Mouse (Mus musculus) erythroblast, embryonic 14.5 days (primary cell): ENCODE results near the gene Fam126b. TPM values are rescaled to one million over a fixed set of nuclear protein-coding genes. Genes with fewer than 3 reads are reported as not detected.
"Not testable (repeated sequence)": the region's sequence is repeated elsewhere in the genome, so short reads cannot be mapped to it uniquely, and the experiment has no call there.

ENCODE experiments used
- H3K27me3 ChIP-seq: 2 replicates; pipeline ENCODE4 v1.6.1; 2012; ENCODE audit warnings: inconsistent platforms; ENCODE audit not compliant: control insufficient read depth
- H3K36me3 ChIP-seq: 2 replicates; pipeline ENCODE4 v1.6.1; 2012; ENCODE audit warnings: mild to moderate bottlenecking, inconsistent platforms; ENCODE audit not compliant: control insufficient read depth
- H3K4me1 ChIP-seq: 2 replicates; pipeline ENCODE4 v1.6.1; 2012; ENCODE audit warnings: inconsistent platforms; ENCODE audit not compliant: control insufficient read depth
- H3K4me3 ChIP-seq: replicated peaks from 2 replicates; pipeline ENCODE3; 2012; ENCODE audit warnings: moderate library complexity, mild to moderate bottlenecking, inconsistent platforms
- H3K9me3 ChIP-seq: 2 replicates; pipeline ENCODE4 v1.6.1; 2012; ENCODE audit warnings: low read length, inconsistent platforms, mixed read lengths; ENCODE audit not compliant: control insufficient read depth
- GATA1 ChIP-seq: IDR thresholded peaks from 2 replicates; pipeline ENCODE4 v1.6.1; 2012; ENCODE audit warnings: low read length, inconsistent platforms, mixed read lengths
- TAL1 ChIP-seq: IDR thresholded peaks from 3 replicates; pipeline ENCODE4 v1.6.1; 2012; ENCODE audit warnings: low read length, inconsistent platforms, mixed read lengths
- polyA plus RNA-seq: library from polyadenylated mRNA; stranded (reverse); fragments of >175 nt; gene quantifications from 2 replicates; pipeline ENCODE4 v1.2.3, GENCODE M21; 2012

Gene Fam126b
- polyA plus RNA-seq = 0.03 TPM in 2 replicates

DNA sequence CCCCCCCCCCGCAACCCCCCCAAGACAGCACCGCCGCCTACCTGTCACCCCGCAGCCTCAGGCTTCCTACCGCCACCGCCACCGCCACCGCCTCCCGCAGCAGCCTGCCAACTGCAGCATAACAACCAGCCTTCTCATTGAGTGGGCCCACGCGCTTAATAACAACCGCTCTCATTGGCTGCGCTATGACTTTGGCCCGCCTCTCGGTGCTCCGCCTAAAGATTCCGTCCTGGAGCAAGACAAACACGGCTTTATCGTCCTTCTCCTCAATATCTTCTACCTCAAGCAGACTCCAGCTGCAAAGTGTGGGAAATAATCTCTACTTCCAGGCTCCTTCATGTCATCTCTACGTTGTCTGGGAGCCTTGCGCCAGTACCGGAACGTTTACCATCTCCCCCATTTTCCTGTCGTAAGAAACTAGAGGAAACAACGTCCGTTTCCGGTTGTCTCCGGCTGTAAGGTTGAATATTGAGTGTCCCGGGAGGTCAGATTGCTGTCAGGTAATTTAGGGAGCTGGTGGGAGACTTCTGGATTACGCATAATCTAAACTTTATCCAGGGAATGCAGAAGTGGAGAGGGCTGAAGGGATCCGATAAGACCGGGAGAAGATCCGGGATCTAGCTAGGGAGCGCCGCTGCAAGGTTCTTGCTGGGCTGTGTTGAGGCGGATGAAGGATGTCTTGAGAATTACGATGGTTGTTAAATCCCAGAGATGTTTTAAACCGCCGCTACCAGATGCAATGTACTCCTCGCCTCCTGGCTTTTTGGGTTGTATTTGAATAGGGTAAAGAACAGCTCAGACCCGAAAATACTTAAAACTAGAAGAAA, at the start of gene Fam126b, which contains the start of gene Ndufb3:
TSS of gene Fam126b (minus strand) at position 153 of the 827 bp plus-strand sequence.
TSS of gene Ndufb3 (plus strand) at position 214 of the 827 bp plus-strand sequence.
- no peak for TF ChIP-seq TAL1
- no peak; the same call in 1 of the 2 replicates for TF ChIP-seq GATA1
- Histone ChIP-seq H3K27me3 (no peaks in the 10 kb centered on the region), H3K4me1 (peaks cover 21% of the 10 kb centered on the region), H3K9me3 (no peaks in the 10 kb centered on the region), H3K36me3 (peaks cover 5% of the 10 kb centered on the region), H3K4me3 (peak within 1 kb of the TSS; percentile 99)

DNA sequence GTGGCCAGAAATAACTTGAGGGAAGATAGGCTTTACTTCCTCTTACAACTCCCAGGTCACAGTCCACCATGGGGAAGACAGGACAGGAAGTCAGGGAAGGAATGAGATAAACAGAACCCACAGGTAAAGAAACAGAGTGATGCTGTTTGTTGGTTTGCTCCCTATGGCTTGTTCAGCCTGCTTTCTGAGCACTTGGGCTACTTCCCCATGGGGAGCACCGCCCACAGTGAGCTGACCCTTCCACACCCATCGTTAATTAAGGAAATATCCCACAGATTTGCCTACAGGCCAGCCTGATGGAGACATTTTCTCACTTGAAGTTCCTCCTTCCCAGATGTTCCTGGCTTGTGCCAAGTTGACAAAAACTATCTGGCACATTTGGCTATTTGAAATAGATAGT, 42.7 kb upstream of the Fam126b start:
- not testable (repeated sequence) for H3K36me3 ChIP-seq, H3K9me3 ChIP-seq, H3K4me1 ChIP-seq, H3K4me3 ChIP-seq, H3K27me3 ChIP-seq

DNA sequence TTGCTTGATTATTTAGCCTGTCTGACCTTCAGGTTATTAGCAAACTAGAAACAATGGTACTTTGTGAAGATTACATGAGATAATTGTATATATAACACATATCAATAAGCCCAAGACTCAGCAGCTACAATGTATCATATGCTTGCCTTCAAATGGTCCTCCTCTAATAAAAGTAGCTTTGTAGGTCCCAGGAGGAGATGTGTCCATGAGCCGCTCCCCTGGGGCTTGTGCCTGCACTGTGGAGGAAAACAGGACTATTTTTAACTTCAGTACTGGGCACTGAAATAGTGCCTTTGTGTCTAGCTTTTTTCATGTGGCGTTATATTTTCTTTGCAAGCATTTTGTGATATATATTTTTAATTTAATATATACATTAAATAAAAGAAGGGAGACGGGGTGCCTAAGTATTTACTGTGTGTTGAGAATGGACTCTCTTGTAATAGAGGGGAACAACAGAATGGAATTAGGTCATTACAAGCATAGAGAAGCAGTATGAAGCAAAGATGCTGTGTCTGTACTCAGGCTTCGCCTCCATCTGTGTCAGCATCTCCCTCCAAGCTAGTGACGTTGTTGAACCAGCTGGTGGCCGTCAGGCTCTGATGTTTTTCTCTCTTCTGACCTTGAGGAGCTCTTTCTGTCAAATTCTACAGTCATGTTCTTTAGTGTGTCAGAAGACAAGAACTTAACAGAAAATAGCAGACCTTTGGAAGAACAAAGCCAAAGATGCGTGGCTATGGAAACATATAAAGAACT, 36.0 kb upstream of the Fam126b start:
- TF ChIP-seq GATA1 = no peak
- TF ChIP-seq TAL1 = no peak
- no peaks in the 10 kb centered on the region for H3K27me3 ChIP-seq
- H3K4me1 ChIP-seq = no peaks in the 10 kb centered on the region

DNA sequence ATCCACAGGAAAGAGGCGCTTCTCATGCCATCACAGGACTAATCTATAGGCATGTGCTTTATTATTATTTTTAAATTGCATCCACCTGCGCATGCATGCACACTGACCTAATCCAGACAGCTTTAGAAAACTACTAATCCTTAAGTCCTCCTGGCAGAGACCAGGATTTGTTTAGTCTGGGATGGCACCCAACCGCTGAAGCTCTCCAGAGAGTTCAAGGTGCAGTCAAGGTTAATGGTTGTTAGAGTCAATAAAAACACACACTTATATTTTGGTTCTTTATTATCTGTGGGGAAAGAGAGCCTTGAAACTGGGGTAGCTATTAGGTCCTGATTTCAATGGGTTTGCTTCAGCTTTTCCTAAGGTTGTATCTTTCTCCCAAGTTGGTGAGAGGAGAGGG, 35.1 kb upstream of the Fam126b start:
- H3K9me3 ChIP-seq = no peaks in the 10 kb centered on the region
- no peaks in the 10 kb centered on the region for H3K27me3 ChIP-seq
- H3K36me3 ChIP-seq = no peaks in the 10 kb centered on the region
- TF ChIP-seq GATA1 (no peak), TAL1 (no peak)
- H3K4me3 ChIP-seq = no peak overlapping the region
- no peaks in the 10 kb centered on the region for H3K4me1 ChIP-seq

More for the DNA sequence above, 36.0 kb upstream of the Fam126b start:
- no peak overlapping the region for H3K4me3 ChIP-seq
- no peaks in the 10 kb centered on the region for H3K36me3 ChIP-seq
- H3K9me3 ChIP-seq = no peaks in the 10 kb centered on the region

DNA sequence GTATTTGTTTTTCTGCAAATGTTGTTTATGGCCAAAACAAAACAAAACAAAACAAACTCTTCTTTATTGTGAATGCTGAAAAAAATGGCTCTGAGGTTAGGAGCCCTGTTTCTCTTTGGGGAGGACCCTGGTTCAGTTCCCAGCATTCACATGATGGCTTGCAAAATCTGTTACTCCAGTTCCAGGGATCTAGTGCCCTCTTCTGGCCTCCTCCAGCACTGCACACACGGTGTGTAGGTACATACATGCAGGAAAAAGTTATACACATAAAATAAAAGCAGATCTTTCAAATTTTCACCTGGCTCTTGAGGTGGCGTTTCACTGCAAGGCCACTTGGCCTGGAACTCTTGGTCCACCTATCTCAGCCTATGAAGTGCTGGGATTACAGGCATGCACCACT, 32.6 kb upstream of the Fam126b start:
- Histone ChIP-seq H3K4me3 (no peak overlapping the region), H3K4me1 (no peaks in the 10 kb centered on the region), H3K9me3 (no peaks in the 10 kb centered on the region), H3K36me3 (no peaks in the 10 kb centered on the region), H3K27me3 (no peaks in the 10 kb centered on the region)
- TF ChIP-seq TAL1 = no peak
- no peak for TF ChIP-seq GATA1

DNA sequence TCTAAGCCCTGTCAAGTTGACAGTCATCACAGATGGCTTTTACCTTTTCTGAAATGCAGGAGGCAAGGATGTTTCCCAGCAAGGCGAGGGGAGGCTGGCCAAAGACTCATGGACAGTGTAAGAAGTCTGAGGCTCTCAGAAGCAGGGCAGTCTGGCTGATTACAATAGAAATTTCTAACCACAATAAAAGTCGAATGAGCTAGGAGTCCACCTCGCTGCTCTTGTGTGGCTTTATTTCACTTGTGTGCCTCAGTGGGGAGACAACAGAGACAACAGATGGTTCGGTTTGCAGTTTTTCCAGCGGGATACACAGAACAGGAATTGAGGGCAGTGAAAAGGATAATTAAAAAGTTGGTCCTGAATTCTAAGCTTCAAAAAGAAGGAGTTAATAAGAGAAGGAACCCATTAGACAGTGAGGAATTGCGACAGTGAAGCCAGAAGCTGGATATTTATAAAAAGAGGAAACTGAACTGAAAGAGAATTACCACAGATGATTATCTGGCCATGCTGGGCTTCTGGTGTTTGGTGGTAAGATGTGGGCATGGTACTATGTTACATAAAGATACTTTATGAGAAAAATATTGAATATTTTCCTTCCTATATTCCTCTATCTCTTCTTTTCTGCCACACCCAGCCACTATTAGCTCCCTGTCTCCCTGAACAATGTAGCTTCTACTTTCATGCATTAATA, 32.0 kb upstream of the Fam126b start:
- H3K4me1 ChIP-seq = no peaks in the 10 kb centered on the region
- H3K36me3 ChIP-seq = no peaks in the 10 kb centered on the region
- TF ChIP-seq GATA1 = no peak
- no peak for TF ChIP-seq TAL1
- H3K27me3 ChIP-seq = no peaks in the 10 kb centered on the region
- H3K4me3 ChIP-seq = no peak overlapping the region
- H3K9me3 ChIP-seq = no peaks in the 10 kb centered on the region

DNA sequence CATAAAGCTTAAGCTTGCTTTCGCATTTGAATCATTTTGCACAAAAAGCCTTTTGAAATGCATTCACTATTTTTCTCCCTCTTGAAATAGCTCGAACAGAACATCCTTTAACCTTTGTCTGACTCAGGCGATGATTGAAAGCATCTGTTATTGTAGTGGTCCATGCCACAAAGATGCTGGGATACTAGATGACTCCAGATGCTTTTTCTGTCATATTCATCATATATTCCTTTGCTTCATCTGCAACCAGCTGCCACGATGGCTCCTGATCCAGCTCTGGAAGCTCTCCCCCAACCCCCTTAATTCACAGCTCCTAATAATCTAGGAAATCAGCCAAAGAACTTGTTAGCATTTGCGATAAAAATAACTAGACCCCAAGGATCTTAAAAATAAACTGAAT, 31.0 kb upstream of the Fam126b start:
- Histone ChIP-seq H3K36me3 (no peaks in the 10 kb centered on the region), H3K4me1 (no peaks in the 10 kb centered on the region), H3K9me3 (no peaks in the 10 kb centered on the region), H3K4me3 (no peak overlapping the region), H3K27me3 (no peaks in the 10 kb centered on the region)
- TF ChIP-seq GATA1 (no peak), TAL1 (no peak)

DNA sequence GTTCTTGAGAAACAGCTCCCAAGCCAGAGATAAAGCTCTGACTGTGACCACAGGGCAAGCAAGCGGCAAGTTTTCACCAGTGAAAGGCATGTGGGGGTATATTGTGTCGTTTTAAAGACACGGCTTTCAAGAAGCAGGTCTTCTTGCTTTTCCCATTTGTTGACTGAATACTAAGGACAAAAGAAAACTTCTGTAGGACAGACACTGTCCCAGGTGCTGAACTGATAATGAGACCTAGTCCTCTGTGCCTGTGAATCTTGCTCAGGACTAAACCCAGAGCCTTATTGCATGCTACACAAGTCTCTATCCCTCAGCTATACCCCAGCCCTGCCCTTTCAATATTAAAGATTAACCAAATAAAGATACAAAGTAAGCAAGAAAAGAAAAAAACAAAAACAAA, 30.1 kb upstream of the Fam126b start:
- TF ChIP-seq TAL1 = no peak
- TF ChIP-seq GATA1 = no peak
- no peak overlapping the region for H3K4me3 ChIP-seq
- no peaks in the 10 kb centered on the region for H3K27me3 ChIP-seq
- no peaks in the 10 kb centered on the region for H3K36me3 ChIP-seq
- H3K9me3 ChIP-seq = no peaks in the 10 kb centered on the region
- H3K4me1 ChIP-seq = no peaks in the 10 kb centered on the region

DNA sequence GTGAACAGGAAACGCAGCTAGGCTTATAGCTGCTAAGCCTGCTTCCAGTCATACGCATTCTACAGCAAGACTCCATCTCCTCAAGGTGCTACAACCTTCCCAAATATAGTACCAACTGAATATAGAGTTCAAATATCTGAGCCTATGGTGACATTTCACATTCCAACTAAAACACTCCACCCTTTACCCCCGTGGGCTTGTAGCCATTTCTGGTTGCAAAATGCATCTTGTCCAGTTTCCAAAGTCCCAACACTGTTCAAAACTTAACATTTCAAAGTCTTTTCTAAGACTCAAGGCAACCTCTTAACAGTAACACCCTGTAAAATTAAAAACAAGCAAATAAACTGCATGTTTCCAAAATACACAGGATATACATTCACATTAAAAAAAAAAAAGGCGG, 29.0 kb upstream of the Fam126b start:
- Histone ChIP-seq H3K27me3 (no peaks in the 10 kb centered on the region), H3K9me3 (no peaks in the 10 kb centered on the region), H3K36me3 (no peaks in the 10 kb centered on the region), H3K4me1 (no peaks in the 10 kb centered on the region), H3K4me3 (no peak overlapping the region)
- TF ChIP-seq TAL1 (no peak), GATA1 (no peak)
